Mouse (Mus musculus): ENCODE measurements at regions not wholly inside any gene's neighbourhood (a gene's known extent, or its start where the extent isn't known, plus 50 kb on each side); places are given as distances from the start of the nearest gene placed in this dataset.

DNA sequence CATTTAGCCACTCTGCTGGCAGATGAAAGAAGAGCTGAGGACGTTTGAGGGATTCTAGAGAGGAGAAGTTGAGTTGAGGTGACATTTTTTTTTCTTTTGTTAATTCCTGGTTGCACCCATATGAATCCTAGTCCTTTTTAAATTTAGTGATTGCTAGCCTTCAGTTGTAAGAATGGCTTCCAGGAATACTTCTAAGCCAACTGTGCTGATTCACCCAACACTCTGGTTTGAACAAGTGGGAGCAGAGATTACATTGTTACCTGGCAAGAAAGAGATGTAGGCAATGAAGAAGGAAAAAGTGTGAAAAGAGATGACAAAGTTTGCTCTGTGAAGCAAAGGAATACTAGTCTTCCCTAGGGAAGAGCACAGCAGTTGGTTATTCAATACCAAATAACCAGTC lies 261.1 kb upstream of the Kcnq5 start:
- DNase-seq = no peak

DNA sequence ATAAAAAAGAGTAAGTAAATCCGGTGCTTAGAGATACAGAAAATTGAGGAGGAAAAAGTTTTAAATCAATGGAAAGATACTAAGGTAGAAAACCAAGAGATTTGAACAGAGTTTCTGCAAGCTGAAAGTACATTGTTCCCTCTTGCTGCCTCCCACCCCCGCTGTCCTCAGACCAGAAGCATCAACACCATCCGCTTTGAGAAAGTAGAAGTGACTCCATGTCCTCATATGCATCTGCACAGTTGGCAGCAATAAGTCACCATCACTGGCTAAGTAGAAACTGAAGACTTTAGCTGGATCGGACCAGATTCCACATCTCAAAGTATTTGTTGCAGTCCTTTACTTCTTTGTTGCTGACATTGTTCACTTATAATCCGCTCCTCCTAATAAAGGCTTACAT lies 250.1 kb upstream of the Kcnq5 start:
- DNase-seq = no peak

DNA sequence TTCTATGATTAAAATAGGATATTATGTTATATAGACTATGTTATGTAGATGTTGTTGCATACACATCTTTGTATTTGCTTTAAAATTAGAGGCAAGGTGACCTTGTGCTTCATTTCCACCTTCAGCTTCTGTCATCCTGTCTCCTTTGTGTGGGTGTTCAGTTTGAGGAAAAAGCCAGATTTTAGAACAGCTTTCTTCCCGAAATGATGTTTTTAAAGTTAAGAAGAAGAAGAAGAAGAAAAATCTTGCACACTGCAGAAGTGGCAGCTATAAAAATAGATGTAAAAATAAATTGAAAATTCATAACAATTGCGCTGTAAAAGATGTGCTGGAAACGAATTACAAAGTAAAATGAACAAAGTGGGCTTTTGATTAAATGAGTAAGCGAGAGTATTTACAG lies 249.5 kb upstream of the Kcnq5 start:
- DNase-seq = no peak

DNA sequence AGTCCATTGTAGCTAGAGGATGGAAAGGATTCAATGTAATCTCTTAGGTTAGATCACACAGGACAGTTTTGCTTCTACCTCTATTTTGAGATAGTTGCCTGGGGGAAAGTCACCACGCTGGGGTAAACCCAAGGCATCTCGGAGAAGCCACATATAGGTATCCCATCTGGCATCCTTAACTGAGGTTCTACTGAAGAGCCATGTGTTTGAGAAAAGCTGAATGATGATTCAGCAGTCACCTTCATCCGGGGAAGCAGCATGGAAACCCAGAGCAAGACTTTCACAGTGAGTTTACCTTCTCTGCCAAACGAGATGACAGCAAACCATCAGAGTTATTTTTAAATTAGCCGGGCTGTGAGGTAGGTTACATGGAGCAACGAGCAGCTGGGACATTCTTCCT lies 248.9 kb upstream of the Kcnq5 start:
- DNase-seq = no peak

DNA sequence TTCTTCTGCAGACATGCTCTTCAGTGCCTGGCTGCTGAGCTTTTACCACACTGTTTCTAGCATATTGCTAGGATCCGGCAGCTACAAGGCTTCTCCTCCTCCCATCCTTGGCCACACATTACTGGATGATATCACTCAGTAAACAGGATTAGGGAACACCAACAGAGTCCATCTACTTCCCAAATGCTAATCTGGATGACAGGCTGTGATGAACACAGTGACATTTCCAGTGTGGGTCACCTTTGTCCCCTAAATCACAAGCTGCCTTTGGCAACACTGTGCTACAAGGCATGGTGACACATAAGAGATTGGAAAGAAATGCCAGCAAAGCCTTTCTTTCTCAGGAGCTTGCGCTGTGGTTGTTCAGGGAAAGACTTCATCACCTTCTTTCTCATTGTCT lies 246.5 kb upstream of the Kcnq5 start:
- no peak for DNase-seq

DNA sequence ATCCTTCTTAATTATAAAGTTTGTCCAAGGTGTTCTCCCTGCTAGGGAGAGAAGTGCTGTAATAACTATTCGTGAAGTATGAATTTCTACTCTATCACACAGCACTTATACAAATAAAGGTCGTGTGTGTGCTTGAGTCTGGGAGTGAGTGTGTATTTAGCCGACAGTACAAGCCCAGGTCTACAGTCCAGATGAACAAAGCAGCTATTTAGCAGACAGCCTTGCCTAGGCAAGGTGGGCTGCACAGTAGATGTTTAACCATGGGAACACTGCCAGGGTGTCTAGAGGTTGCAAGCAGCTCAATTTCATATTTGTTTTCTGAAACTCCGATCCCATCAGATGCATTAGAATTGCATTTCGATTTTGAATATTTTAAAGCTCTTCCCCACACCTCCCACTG lies 245.2 kb upstream of the Kcnq5 start:
- DNase-seq = no peak

DNA sequence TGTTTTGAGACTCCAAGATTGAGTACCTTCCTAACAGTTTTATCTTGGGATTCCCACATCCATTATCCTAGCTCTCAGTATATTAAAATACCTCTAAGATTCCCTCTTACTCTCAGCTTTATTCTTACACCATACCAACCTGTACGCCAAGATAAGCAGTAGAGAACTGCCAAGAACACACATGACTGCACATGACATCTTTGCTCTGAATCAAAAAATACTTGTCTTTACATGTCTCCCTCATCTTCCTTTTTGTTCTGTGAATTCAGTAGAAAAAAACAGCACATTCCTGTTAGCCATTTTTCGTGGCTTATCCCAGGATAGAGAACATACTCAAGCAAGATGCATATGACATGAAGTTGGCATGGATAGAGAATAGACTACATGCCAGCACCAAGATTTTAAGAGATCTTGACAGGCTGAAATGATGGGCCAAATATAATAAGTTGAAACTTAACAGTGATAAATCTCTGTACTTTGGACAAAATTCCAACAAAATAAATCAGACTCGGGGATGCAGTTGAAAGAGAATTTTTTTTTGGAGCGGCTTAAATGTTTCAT lies 206.0 kb upstream of the Kcnq5 start:
- DNase-seq = peak; percentile 5

DNA sequence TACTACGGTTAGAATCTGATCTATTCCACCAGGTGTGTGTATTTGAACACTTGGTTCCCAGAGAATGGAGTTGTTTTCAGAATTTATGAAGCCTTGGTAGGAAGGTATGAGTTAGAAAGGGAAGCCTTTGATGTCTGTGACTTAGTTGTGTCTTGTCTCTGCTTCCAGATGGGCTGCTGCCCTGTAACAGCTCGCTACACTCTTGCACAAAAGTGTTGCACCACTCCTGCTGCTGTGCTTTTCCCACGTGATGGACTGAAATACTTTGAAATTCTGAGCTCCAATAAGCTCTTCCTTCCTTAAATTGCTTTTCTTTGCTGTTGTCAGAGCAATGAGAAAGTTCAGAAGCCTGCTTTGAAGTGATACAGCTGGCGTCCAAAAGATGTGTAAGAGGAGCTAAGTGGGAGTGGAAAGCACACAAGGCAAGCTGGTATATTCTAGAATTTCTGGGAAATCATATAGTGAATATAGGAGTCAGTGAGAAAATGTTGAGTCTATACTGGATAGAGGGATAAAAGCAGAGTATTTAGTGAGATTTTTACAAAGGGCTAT lies 174.9 kb upstream of the Kcnq5 start:
- DNase-seq = no peak

DNA sequence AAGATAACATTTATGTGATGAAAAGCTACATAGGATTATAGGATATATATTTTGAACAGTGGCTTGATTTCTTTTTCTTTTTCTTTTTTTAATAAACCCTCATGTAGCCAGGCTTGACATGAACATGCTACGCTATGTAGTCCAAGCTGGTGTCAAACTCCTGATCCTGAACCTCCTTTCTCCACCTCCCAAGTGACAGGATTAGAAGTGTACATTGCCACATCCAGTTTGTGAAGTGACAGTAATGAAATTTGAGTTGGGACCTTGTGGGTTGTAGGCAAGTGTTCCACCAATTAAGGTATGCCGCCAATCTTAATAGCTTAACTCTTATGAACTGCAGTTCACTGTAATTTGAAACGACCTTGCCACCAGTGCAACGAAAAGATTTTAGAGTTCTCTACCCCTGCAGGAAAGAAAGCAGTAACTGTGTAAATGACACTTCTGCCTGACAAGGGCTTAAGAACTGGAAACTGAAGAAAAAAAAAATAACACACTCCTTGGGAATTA lies 156.6 kb upstream of the Kcnq5 start:
- no peak for DNase-seq

DNA sequence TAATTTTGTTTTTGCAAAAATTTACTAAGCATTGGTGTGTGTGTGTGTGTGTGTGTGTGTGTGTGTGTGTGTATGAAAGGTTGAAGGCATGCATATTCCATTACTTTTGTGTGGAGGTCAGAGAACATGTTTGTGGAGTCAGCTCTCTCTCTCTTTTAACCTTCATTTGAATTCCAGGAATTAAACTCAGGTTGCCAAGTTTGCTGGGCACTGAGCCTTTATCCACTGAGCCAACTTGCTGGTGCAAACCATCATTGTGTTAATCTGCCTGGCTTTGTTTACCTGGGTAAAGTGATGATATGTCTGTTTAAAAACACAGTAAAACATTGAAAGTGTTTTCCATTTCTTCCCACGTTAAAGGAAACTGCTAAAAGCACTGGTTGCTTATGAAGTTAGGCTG lies 154.7 kb upstream of the Kcnq5 start:
- no peak for DNase-seq

DNA sequence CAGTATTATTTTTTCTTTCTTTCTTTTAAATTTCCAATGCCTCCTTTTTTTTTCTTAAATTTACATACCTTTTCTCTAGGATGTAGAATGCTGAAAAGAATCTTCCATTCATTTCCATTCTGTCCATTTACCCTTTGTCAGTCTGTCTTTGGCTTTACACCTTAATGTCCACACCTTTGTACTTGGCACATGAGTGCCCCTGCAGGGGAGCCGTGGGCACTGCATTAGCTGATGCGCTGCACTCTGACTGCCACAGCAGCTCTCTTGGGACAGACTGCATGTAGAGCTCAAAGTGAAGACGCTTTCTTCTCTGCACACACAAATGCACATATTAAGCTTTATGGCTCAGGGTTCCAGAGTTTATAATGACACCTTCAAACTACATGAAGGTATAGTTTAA lies 143.8 kb upstream of the Kcnq5 start:
- DNase-seq = peak; percentile 5

DNA sequence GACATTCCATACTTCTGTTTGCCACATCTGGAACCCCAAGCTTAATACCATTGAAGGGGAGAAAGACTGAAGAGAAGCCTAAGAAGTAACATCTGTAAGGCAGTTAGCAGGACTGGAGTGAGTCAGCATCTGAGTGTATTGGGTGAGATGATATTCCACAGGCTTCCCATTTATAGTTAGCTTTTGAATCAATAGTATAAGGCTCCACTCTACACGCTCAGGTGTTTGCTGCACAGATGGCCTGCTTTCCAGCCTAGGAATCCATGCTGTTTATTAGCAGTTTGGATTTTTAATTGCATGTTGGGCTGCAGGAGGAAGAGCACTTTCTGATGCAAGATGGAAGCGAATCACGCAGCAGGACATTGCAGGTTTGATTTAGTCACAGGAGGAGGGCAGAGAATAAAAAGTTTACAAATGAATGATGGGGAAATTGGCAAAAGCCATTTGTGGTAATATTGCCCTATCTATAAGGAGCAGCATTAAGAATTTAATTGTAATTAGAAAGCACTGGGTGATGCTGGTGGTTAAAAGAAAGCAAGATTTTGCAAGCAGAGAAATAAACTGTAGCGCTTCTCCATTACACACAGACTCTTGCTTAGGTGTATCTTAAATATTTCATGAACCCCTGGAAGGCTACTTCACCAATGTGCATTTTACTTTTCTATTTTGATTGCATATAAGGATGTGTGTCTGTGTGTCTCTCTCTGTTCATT lies 109.8 kb upstream of the Kcnq5 start:
- no peak for DNase-seq

DNA sequence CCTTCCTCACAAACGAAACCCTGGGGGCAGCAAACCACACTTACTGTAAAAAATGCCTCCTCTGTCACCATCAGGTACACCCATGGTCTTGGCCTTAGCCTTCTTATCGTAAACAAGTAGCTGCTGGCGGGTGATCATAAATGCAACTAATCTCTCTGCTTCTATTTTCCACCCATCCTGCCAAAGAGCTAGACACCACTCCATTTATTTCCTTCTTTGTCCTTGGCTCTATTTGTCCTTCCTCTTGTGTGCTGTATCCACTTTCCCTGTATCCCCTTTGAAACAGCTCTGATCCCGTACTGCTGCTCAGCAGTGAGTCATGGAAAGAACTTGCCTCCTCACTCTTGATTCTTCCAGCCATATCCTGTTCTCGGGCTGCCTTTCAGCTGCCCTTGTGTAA lies 108.3 kb upstream of the Kcnq5 start:
- peak; percentile 6 for DNase-seq
